Mouse (Mus musculus): Measurements from ENCODE around the gene Ehd2.

Gene Ehd2

GRCm38 (mm10) chr7:15967312-15967711 is at the start of gene Ehd2:
Ehd2 (minus strand) TSS chr7:15967567.
- peak; percentile 71 for DNase-seq (ENCODE audit: low spot score)

DNA sequence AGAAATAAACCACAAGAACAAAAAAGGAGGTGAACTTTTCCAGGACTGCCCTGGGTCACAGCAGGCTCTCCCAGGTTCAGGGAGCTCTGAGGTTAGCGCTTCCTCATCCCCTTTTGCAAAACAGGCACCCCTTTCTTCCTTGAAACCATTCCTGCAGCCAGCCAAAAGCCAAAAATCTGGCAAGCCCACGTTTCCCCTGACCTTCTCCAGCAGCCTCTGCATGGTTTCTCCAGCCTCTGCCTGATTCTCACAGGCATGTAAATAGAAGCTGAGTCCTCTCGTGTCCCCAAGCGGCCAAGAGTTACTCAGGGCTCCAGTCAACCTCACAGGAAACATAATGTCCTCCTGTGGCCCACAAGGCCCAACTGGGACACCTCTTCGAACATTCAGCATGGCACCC is 48.0 kb upstream of the Ehd2 start:
- DNase-seq (ENCODE audit: low spot score), result no peak

DNA sequence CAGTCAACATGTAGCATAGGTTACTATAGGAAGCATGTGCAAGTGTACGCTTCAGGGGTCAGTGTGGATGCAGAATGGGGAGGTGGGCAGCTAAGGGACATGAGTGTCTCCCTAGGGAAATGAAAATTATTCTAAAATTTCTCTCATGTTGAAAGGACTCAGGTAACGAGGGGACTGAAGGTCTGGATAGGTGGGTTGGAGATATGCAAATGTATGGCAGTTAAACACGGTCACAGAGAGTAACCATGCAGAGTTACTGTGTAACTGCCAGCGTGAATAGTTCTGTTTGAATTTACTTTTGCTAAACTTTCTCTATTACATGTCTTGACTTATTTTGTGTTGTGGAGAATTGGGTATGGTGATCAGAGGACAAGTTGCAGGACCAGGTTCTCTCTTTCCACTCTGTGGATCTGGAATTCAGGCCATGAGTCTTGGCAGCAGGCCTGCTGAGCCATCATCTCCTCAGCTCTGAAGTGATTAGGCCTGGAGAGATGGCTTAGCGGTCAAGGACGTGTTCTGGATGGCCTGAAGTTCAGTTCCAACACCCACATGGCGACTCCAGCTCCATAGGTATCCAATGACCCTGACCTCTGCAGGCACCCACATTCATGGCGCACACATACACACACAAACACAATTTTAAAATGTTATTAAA is 47.3 kb upstream of the Ehd2 start:
- no peak for DNase-seq (ENCODE audit: low spot score)

GRCm38 (mm10) chr7:16013722-16014275 is 46.4 kb upstream of the Ehd2 start:
- no peak for DNase-seq (ENCODE audit: low spot score)

DNA sequence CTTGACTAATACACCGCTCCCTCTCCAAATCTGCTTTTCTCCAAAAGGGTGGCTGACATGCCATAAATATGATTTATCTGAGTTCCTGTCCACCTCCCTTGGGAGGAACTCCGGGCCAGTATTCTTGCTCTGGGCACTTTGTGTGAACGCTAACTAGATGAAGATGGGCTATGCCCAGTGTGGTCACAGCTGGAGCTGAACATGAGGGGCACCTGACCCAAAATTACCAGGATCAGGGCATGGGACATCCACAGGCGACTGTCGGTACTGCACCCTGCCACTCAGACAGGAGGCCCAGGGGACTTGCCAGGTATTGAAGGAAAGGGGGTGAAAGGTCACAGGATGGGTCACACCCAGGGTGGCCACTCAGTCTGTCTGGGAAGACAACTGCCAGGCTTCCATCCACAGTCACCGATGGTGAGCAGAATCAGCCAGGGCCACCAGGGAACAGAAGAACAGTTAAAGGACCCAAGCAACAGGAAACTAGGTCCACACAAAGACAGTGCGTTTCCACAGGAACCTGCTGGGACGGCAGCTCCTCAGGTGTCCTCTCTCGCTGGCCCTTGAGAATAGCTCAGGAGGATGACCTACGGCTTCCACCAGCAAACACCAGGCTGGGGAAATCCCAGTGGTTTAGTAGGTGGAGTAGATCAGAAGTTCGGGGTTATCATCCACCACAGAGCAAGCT is 45.4 kb upstream of the Ehd2 start:
- DNase-seq (ENCODE audit: low spot score), result no peak

GRCm38 (mm10) chr7:16011418-16012085 is 44.2 kb upstream of the Ehd2 start:
- DNase-seq (ENCODE audit: low spot score), result no peak

GRCm38 (mm10) chr7:16010649-16011048 is 43.3 kb upstream of the Ehd2 start:
- no peak for DNase-seq (ENCODE audit: low spot score)

GRCm38 (mm10) chr7:16009636-16010035 is 42.3 kb upstream of the Ehd2 start:
- no peak for DNase-seq (ENCODE audit: low spot score)

- no peak for DNase-seq (ENCODE audit: low spot score)
Measured at GRCm38 (mm10) chr7:16005020-16005419, 37.7 kb upstream of the Ehd2 start.

- DNase-seq (ENCODE audit: low spot score), result peak; percentile 13
Measured at GRCm38 (mm10) chr7:16004177-16004856, 37.0 kb upstream of the Ehd2 start.

DNA sequence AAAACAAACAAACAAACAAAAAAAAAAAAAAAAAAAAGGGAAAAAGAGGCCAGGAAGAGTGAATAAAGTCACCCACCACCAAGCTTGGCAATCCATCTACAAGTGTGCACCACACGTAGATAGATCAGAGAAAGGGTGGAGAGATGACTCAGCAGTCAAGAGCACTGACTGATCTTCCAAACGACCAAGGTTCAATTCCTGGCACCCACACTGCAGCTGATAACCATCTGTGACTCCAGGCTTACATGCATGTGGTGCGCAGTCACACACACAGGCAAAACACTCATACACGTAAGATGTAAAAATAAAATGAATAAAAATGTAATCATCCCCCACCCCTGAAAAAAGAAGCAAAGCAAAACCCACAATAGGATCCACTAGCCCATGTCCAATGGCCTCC is 35.7 kb upstream of the Ehd2 start:
- DNase-seq (ENCODE audit: low spot score), result no peak

- no peak for DNase-seq (ENCODE audit: low spot score)
Measured at GRCm38 (mm10) chr7:16002171-16002570, 34.8 kb upstream of the Ehd2 start.

DNA sequence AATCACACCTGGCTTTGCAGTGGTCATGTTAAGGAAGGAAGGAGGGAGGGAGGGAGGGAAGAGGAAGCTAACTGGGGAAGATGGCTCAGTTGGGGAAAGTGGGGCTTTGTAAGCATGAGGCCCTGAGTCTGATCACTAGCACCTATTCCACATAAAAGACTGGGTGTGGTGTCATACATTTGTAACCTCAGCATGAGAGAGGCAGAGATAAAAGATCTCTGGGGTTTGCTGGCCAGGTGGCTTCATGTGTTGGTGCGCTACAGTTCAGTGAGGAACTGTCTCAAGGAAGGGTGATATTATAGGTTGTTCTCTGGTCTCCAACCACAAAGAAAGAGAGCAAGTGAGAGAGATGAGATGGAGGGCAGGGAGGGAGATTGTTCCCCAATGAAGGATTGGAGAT is 34.3 kb upstream of the Ehd2 start:
- no peak for DNase-seq (ENCODE audit: low spot score)

- no peak for DNase-seq (ENCODE audit: low spot score)
Measured at GRCm38 (mm10) chr7:15993789-15994188, 26.4 kb upstream of the Ehd2 start.

GRCm38 (mm10) chr7:15993152-15993551 is 25.8 kb upstream of the Ehd2 start:
- DNase-seq (ENCODE audit: low spot score), result no peak

DNA sequence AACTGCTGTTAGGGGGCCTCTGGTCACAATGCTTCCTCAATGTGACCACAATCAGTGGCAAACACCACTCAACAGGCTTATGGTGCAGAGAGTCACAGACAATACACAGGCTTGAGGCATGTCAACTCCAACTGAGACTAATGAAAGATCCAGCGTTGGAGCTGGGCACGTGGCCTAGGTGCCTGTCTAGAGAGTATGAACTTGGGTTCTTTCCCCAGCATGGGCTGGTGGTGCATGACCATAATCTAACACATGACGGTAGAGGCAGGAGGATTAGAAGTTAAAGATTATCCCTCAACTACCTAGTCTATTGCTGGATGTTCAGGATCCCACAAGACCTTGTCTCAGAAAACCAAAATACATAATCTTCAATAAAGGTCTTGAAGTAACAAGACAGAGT is 24.4 kb upstream of the Ehd2 start:
- no peak for DNase-seq (ENCODE audit: low spot score)

DNA sequence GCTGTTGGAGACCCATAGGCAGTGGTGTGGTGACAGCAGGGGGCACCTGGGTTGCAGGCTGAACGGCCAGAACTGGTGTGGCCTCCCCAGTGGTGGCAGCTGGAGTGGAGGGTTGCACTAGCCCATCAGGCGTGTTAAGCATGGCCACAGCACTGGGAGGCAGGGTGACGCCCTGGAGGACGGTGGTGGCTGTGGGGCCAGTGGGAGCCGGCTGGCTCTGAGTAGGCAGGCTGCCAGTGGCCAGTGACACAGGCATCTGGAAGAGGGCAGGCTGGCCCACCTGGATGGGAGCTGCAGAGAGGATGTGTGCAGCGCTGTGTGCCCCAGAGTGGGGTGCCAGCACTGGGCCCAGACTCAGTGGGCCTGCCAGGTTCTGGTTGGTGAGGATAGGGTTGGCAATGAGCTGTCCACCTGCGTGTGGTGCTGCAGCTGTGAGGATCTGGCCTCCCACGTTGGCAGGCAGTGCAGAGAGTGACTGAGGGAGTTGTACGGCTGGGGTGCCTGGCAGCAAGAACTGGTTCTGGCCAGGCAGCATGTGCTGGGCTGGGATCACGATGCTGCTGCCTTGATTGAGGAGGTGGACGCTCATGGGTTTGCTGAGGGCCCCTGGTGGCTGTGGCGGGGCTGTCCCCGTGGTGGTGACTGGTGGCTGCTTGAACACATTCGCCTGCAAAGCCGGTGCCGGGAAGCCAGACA is 20.4 kb upstream of the Ehd2 start:
- no peak for DNase-seq (ENCODE audit: low spot score)

GRCm38 (mm10) chr7:15982729-15983407 is 15.5 kb upstream of the Ehd2 start:
- DNase-seq (ENCODE audit: low spot score), result peak; percentile 61

DNA sequence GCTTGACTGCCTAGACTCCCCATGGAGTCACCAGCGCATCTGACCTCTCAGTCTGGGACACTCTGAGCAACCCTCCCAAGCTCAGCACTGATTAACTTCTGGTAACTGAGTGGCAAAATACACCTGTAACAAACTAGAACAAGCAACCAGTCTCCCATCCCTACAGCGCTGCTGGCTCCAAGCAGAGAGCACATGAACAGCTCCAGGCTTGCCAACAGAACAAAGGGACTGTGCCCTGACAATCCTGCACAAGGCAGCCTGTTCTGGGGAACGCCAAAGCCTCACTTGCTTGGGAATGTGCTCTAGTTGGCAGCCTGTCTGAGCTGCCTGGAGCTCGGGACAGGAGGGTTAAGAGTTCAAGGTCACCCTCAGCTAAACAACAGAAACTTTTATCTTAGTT is 14.2 kb upstream of the Ehd2 start:
- no peak for DNase-seq (ENCODE audit: low spot score)

DNA sequence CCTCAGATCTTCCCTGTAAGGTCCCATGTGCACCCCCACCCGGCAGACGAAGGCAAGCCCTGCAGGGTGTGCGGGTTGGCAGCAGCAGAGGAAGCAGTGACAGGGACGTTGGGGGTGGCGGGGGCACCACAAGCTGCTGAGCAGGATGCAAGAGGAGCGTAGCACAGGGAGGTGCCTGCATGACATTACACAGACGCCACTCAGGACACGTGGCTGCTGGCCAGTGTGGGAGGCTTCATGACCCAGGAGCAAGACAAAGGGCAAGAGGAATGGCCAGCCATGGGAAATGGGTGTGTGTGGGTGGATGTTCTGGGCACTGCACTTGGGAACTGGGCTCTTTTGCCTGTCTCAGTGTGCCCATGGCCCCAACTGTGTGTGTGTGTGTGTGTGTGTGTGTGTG is 12.9 kb upstream of the Ehd2 start:
- DNase-seq (ENCODE audit: low spot score), result no peak

DNA sequence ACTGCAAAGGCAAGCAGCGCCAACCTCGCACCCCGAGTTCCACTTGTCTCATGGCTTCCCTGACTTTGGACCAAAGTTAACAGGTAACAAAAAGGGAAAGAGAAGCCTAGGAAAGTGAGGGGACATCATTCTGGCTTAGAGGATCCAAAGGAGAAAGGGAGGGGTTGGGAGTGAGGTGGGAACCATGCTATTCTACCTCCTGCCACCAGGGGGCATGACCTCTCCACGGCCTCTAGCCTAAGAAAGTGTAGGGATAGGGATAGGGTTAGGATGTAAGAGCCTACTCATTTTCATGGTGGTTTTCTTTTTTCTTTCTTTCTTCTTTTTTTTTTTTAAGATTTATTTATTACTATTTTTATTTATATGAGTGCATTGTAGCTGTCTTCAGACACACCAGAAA is 8.5 kb upstream of the Ehd2 start:
- DNase-seq (ENCODE audit: low spot score), result peak; percentile 61

Measured in embryo, embryonic 10 days (tissue).